Mouse (Mus musculus): ENCODE results near the gene Zbtb1.
A peak's percentile ranks its signal among the peaks of the same experiment; 100 is the strongest.

Zbtb1 gene

GRCm38 (mm10) chr12:76369978-76370830, at the start of gene Zbtb1:
TSS of gene Zbtb1 (plus strand) at chr12:76370266.
- peak; percentile 88 for DNase-seq

- peak; percentile 82 for DNase-seq
Measured at GRCm38 (mm10) chr12:76324679-76325431, 45.2 kb upstream of the Zbtb1 start, which contains the start of gene Akap5. TSS of gene Akap5 (plus strand) at chr12:76324891.

GRCm38 (mm10) chr12:76326437-76327220, 43.4 kb upstream of the Zbtb1 start:
- DNase-seq: peak; percentile 71

GRCm38 (mm10) chr12:76328567-76329354, 41.3 kb upstream of the Zbtb1 start:
- DNase-seq: no peak

- DNase-seq: no peak
Measured at GRCm38 (mm10) chr12:76333688-76334087, 36.4 kb upstream of the Zbtb1 start.

GRCm38 (mm10) chr12:76335641-76336040, 34.4 kb upstream of the Zbtb1 start:
- DNase-seq: no peak

GRCm38 (mm10) chr12:76336111-76336965, 33.7 kb upstream of the Zbtb1 start:
- DNase-seq: no peak

GRCm38 (mm10) chr12:76341080-76341479, 29.0 kb upstream of the Zbtb1 start:
- peak; percentile 21 for DNase-seq

GRCm38 (mm10) chr12:76345759-76346455, 24.2 kb upstream of the Zbtb1 start:
- DNase-seq: no peak

- no peak for DNase-seq
Measured at GRCm38 (mm10) chr12:76349680-76350220, 20.3 kb upstream of the Zbtb1 start.

- DNase-seq: no peak
Measured at GRCm38 (mm10) chr12:76360868-76361267, 9.2 kb upstream of the Zbtb1 start.

GRCm38 (mm10) chr12:76361405-76362302, 8.4 kb upstream of the Zbtb1 start:
- no peak for DNase-seq

- no peak for DNase-seq
Measured at GRCm38 (mm10) chr12:76362303-76362676, 7.8 kb upstream of the Zbtb1 start.

GRCm38 (mm10) chr12:76366276-76366675, 3.8 kb upstream of the Zbtb1 start:
- no peak for DNase-seq

- DNase-seq: no peak
Measured at GRCm38 (mm10) chr12:76367096-76367995, 2.7 kb upstream of the Zbtb1 start.

- DNase-seq: no peak
Measured at GRCm38 (mm10) chr12:76368201-76368789, 1.8 kb upstream of the Zbtb1 start.

GRCm38 (mm10) chr12:76368790-76369205, 1.3 kb upstream of the Zbtb1 start:
- DNase-seq: no peak
